Mouse (Mus musculus): ENCODE measurements around the gene Slc25a17.

The Slc25a17 gene

DNA sequence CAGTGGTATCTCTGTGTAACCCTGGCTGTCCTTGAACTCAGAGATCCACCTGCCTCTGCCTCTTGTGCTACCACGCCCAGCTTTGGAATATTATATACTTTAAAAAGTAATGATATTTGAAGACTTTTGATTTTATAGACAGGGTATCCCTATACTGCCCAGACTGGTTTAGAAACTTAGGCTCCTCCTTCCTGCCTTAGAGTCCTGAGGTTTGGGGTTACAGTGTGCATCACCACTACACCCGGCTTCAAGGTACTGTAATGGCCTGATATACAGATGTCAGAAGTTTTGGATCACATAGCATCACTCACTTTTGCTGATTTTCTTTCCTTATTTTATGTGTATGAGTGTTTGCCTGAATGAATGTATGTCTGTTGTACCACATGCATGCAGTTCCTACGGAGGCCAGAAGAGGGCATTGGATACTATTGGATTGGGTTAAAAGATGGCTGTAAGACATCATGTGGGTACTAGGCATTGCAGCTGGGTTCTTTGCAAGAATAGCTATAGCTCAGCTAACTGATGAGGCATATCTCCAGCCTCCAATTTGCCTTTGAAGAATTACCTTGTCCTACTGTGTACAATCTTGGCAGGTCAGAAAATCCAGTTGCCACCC lies 5.4 kb downstream of the Slc25a17 start:
- in situ Hi-C loops (cut with MboI; ENCODE audit: low sequenced_read_pairs): no loop called here

DNA sequence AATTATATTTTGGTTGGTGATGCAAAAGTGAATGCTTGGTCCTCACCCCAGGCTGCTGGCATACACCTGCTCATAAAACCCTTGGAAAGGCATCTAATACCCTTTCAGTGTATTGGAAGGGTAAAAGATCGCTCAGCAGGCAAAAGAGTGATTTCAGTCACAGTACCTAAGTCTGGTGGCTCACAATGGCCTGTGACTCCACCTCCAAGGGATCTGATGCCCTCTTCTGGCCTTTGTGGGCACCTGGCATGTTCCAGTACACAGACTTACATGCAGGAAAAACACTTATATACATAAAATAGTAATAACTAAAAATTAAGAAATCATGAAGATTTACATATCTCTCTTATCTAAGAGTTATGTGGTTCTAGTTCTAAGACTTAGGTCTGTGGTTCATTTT lies 8.0 kb downstream of the Slc25a17 start:
- in situ Hi-C loops (cut with MboI; ENCODE audit: low sequenced_read_pairs): no loop called here

DNA sequence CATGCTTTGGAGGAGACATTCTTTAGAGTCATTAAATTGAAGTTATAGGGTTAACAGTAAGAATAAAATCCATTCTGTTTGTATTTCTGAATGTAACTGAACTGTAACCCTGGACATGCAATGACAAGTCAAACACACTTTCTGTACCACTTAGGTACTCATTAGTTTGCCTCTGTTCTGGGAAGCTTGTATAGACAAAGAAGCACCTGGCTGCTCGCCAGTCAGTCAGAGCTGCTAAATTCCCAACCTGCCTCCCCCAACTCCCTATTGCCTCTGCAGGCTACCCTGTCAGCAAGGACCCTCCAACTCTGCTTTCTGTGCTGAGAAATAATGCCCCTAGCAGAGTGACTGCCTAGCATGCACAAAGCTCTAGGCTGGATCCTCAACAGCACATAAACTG lies 10.2 kb downstream of the Slc25a17 start:
- in situ Hi-C loops (cut with MboI; ENCODE audit: low sequenced_read_pairs): no loop called here

DNA sequence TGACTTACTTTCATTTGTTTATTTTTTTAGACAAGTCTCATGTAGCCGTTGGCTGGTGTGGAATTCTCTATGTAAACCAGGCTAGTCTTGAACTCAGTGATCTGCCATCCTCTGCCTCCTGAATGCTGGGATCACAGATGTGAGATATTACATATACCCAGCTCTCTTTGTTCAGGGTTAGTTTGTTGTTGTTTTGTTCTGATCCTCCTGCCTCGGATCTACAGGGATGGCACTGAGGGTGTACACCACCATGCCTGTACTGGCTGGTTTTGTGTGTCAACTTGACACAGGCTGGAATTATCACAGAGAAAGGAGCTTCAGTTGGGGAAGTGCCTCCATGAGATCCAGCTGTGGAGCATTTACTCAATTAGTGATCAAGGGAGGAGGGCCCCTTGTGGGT lies 12.2 kb downstream of the Slc25a17 start:
- in situ Hi-C loops (cut with MboI; ENCODE audit: low sequenced_read_pairs): no loop called here

DNA sequence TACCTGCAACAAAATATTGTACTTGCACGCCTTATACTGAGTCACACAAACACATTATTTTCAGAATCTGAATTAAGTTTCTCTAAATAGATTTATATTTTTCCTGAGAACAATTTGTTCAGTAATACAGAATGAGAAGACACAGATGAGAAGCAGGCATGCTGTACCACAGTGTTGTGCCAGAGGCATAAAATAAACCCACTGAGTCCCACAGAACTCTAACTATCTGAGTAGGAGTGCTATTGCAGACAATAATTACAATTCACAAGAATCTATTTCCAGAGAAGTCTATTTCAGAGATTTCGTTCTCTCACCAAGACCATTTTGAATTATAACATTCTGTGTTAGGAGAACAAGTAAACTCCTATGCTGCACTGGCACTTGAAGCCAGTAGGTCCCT lies 13.1 kb downstream of the Slc25a17 start:
- in situ Hi-C loops (cut with MboI; ENCODE audit: low sequenced_read_pairs): no loop called here

DNA sequence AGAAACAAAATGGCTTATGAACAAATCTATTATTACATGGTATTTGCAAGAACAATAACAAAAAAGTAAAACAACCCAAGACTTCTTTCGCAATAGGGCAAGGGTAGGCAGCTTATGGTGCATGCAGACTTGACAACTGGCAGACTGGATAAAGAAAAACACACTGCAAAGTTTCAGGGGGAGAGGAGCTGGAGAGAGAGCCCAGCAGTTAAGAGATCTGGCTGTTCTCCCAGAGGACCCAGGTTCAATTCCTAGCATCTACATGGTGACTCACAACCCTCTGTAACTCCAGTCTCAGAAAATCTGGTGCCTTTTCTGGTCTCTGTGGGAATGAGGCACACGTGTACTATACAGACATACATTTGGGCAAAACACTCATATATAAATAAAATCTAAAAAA lies 19.2 kb downstream of the Slc25a17 start:
- in situ Hi-C loops (cut with MboI; ENCODE audit: low sequenced_read_pairs): no loop called here

DNA sequence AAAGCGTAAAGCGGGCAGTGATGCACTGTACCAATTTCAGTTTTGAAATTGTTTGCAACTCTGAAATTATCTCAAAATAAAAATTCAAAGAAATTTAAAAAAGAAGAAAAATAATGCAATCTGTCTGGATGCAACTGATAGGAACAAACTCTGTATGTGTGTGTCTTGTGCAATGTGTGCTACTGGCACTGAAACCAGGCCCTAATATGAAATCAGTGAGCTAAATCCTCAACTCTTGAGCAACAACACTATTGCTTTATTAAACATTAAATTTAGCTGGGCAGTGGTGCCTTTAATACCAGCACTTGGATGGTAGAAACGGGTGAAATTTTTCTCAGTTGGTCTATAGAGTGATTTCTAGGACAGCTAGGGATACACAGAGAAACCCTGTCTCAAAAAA lies 21.5 kb downstream of the Slc25a17 start:
- in situ Hi-C loops (cut with MboI; ENCODE audit: low sequenced_read_pairs): no loop called here

DNA sequence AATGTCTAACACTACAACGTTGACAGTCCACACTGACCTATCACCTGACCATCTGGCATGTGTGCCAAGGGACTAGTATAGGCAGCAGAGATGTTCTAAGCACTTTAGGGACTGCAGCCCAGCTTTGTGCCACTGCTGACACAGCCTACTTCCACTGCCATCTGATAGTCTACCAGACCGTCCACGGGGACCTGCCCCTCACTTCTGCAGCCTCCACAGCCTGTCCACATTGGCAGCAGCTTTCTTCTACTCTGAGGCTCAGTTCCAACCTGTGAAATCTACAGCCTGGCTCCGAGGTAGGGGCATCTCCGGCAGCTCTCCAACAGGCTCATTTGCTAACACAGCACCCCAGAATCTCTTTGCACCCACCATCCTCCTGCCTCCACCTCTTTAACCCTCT lies 24.1 kb downstream of the Slc25a17 start:
- in situ Hi-C loops (cut with MboI; ENCODE audit: low sequenced_read_pairs): no loop called here

DNA sequence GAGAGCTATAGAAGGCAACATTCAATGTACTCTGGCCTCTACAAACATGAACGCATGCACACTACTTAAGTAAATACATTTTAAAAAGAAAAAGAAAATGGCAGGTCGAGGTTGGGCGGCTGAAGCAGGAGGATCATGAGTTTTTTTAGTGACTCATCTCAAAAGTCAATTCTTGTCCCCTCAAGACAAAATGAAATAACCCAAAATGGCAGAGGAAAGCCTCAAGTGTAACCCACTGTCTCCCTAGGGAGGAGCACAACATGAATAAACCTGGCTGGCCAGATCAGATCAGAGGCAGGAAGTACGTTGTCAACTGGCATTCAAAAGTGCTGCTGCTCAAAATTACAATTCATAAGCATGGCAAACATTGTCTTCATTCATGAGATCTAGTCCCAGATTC lies 28.1 kb downstream of the Slc25a17 start:
- in situ Hi-C loops (cut with MboI; ENCODE audit: low sequenced_read_pairs): no loop called here

DNA sequence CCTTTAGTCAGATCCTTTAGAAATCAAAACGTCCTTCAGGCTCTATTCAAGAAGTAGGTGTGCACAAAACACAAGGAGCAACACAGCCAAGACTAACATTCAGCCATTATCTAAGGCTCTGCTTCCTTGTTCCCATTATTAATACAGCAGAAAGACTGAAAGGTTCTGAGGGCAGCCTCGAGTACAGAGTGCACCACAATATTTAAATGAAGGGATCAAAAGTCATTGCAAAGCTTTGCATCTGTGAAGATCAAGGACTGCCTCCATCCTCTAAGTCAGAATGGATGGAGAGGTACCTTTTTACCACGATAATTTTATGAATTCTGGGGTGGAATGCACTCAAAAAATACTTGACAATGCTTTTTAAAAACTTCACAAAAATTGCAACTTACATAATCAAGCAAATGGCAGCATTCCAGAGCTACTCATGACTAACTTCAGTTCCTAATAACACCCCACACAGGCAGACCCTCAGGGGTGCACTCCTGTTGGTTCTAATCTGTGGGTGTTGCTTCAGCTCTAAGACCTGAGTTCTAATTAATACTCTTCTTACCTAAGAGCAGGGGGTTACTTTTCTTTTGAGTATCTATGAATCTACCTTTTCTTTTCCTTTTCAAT lies 29.7 kb downstream of the Slc25a17 start:
- in situ Hi-C loops (cut with MboI; ENCODE audit: low sequenced_read_pairs): no loop called here

DNA sequence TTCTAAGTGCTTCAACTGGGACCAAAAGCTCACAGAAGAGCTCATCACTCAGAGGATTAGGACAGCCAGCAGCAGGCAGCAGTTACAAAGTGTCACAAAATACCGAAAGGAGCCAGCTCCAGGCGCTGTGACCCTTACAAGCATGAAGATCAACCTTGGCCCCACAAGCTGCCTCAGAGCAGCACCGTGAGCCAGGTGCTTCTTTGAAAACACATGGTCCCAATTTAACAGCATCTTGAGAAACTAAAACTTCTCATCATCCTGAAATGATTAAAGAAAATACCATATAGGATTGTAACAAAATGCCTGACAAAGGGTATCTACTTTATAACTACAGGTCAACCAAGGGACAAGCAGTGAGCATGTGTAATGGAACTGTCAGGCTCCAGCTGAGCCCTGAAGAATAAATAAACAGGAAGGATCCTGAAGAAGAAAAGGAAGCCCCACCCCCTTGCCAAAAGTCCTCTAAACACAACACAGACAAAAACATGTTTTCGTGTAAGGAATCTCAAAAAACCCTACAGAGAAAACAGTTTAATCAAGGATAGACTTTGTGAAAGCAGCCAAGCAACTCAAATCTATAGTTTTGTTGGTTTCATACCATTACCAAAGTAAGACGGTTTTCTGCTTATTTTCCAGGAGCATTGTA lies 30.8 kb downstream of the Slc25a17 start:
- in situ Hi-C loops (cut with MboI; ENCODE audit: low sequenced_read_pairs): no loop called here

DNA sequence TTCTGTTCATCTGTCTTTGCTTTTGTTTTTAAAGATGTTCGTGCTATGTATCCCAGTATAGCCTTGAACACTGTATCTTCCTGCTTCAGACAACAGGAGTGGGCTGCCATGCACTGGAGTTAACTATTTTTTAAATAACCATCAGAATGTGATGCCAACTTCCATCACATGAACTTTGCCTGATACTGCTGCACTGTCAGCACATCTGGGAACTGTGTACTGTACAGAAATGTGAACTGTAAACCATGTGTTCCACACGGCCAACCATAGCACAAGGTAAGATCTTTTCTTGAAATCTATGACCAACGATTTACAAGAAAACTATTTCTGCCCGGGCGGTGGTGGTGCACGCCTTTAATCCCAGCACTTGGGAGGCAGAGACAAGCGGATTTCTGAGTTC lies 33.1 kb downstream of the Slc25a17 start:
- in situ Hi-C loops (cut with MboI; ENCODE audit: low sequenced_read_pairs): no loop called here

DNA sequence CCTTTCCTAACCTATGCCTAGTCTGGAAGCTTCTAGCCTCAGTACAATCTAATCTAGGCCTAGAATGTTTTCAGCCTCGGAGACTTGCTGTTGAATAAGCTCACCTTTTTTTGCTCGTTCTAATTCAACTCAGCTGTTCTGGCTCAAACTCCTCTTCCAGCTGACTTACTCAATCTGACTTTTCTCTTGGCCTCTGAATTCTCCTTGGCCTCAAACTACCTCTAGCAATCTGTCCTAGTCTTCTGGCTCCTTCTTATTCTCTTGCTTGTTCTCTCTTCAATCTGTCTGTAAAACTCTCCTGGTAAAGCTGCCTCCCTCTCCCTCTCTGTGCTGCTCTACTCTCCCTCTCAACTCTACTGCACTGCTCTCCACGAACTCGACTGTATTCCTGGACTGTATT lies 35.6 kb downstream of the Slc25a17 start:
- in situ Hi-C loops (cut with MboI; ENCODE audit: low sequenced_read_pairs): no loop called here

DNA sequence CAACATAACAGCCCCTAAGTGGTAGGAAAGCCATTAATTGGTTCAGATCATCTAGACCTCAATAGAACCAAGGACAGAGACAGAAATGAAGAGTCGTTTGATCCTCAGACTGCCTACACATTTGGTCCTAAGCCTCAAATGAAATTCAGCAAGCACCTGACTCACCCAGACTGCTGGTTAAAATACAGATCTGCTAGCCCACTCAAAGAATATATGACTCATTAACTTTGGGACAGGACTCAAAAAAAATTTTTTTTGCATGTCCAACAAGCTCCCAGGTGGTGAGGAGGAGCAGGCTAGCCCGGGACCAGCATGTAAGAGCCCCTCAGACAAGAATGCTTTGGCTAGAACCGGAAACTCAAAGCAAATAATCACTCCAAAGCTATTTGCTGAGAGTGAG lies 40.5 kb downstream of the Slc25a17 start:
- in situ Hi-C loops (cut with MboI; ENCODE audit: low sequenced_read_pairs): no loop called here

DNA sequence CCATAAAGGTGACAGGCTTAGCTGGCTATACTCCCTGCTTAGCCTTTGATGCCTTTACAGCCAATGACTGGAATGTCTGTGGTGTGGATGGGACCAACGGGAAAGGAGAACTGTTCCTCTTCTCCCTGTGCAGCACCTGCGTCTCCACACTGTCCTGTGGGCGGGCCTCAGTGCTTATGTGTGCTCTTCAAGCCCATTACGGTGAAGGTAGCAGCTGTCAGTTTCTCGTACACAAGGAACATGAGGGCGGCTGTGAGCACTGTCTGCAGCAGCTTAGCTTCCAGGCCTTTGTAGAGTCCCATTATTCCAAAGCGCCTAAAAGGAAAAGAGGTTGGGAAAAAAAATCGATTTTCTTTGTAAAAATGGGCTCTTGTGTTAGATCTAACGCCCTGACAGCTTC lies 41.1 kb downstream of the Slc25a17 start:
- in situ Hi-C loops (cut with MboI; ENCODE audit: low sequenced_read_pairs): no loop called here

DNA sequence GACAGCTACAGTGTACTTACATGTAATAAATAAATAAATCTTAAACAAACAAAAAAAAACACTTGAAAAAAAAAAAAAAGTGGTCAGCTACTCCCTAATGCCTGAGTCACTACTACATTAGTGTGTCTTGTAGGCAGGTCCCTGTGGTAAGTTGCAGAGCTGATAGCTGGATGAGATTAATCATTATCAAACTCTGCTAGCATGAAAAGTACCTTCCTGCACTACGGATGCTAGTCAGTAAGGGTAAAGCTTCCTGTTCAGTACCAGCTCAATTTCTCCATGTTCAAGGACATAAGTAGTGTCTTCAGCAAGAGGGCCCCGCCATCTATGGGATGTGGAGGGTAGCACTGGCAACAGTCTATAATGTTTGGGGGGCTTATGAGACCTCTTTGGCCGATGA lies 46.7 kb downstream of the Slc25a17 start:
- in situ Hi-C loops (cut with MboI; ENCODE audit: low sequenced_read_pairs): no loop called here

DNA sequence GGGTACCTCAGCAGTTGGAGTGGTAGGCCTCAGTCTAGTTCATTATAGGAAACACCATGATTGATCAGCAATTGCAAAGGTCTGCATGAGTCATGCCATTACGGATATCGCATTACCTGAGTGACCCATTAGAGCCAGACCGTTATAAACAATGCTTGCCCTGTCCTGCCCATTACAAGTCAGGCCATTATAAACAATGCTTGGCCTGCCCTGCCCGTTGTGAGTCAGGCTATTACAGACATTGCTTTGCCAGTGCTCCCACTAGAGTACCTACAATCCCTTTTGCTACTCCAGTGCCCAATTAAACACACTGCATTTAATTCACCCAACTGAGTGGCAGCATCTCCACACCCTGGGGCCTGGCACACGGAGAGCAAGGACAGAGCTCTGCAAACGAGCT lies 49.6 kb downstream of the Slc25a17 start:
- in situ Hi-C loops (cut with MboI; ENCODE audit: low sequenced_read_pairs): no loop called here

DNA sequence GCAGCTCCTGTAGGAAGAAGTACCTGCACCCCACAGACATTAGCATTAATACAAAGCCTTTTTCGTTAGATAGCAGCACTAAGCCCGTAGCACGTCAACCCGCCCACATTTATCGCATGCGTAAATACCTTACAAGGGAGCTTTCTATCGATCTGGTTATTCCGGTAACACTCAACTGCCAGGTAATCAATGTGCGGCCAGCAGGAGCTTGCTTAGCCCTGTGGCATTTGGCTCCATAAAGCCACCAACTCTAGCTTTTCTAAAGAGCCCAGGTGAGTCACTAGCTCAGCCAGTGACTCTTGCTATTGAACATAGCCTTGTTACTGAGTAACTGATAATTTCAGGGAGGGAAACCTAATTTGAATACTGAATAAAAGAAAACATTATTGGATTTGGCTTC lies 50.3 kb downstream of the Slc25a17 start:
- in situ Hi-C loops (cut with MboI; ENCODE audit: low sequenced_read_pairs): no loop called here

DNA sequence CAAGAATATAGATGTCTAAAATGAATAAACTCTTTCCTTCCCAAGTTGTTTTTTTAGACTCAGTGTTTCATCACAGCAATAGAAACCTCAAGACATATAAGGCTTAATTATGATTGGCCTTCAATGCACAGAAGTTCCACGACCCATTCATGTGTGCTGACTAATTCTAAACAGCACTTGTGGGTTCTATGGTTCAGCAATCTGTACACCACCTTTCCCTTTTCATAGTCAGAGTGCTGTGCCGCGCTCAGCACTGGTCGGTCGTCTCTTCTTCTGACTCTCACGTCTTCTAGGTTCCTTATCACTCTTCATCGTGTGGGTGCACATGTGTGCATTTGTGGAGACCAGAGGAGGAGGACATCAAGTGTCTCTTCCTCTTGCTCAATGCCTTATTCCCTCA lies 52.6 kb downstream of the Slc25a17 start:
- in situ Hi-C loops (cut with MboI; ENCODE audit: low sequenced_read_pairs): no loop called here

DNA sequence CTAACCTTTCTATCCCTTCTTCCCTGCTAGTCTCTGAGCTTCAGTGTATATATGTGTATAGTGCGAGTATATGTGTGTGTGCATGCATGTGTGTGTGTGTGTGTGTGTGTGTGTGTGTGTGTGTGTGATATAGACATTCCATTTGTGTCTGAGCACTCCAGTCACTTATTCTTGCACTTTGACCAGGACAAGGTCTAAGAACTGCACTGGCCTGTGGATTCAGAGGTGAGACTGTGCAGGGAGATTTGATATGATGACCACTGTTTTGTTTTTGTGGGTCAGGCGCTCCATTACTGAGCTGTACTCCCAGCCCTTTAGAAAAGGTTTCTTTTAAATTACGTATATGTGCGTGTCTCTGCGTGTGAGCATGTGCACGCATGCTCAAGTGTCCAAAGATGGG lies 54.1 kb downstream of the Slc25a17 start:
- in situ Hi-C loops (cut with MboI; ENCODE audit: low sequenced_read_pairs): no loop called here

DNA sequence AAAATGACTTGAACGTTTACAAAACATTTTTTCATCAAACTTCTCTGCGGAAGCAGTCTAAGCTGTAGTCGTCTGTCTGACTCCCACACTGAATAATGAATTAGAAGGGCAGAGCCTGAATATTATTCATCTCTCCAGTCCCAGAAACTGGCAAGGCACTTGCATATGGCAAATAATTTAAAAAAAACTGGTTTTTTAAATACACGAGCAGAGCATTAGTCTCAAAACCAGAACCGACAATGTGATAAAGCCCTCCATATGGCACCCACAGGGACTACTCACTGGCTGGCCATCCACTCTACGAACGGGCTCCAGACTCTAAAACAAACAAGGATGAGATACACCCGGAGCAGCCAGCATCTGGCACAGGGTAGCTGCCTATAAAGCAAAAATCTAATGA lies 55.6 kb downstream of the Slc25a17 start:
- in situ Hi-C loops (cut with MboI; ENCODE audit: low sequenced_read_pairs): no loop called here

DNA sequence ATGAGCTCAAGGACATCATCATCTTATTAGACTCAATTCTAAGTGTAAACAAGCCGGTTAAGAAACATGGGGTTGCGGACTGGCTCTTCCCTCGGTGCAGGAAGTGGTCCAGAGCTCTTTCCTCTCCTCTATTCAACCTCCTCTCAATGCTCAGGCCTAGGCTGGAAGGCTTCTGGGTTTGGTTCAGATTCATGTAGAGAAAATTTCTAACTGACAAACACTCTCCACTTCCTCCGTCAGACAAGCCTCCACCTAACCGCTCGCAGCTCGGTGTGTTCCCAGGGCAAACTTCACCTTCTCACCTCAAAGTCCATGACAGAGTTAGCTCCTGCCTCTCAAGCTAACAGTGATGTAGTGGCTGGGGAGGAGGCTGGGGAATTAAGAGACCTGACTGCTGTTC lies 56.6 kb downstream of the Slc25a17 start:
- in situ Hi-C loops (cut with MboI; ENCODE audit: low sequenced_read_pairs): no loop called here

Measured in CH12F3 (cell line).